Mouse (Mus musculus) frontal cortex, postnatal 14 days (tissue): ENCODE measurements around the gene Gm6096.
A peak's percentile ranks its signal among the peaks of the same experiment; 100 is the strongest.
"Not testable (repeated sequence)": the region's sequence is repeated elsewhere in the genome, so short reads cannot be mapped to it uniquely, and the experiment has no call there.

ENCODE experiments used
- DNase-seq, 2 experiments: peaks; one replicate each; pipeline ENCODE4 v3.0.0; 2022; ENCODE audit warnings: low spot score in 2 of 2

The Gm6096 gene

GRCm38 (mm10) chr7:34250738-34251137 lies at the start of gene Gm6096:
Gm6096 (plus strand) TSS chr7:34251038.
- no peak for DNase-seq

- DNase-seq = not testable (repeated sequence)
These were observed 48.7 kb upstream of the Gm6096 start for GRCm38 (mm10) chr7:34202147-34202546.

GRCm38 (mm10) chr7:34206331-34206730 lies 44.5 kb upstream of the Gm6096 start:
- no peak for DNase-seq

GRCm38 (mm10) chr7:34208027-34208745 lies 42.7 kb upstream of the Gm6096 start:
- DNase-seq = no peak

GRCm38 (mm10) chr7:34213281-34213680 lies 37.6 kb upstream of the Gm6096 start:
- DNase-seq = no peak

GRCm38 (mm10) chr7:34214644-34215043 lies 36.2 kb upstream of the Gm6096 start:
- no peak for DNase-seq

GRCm38 (mm10) chr7:34215481-34215880 lies 35.4 kb upstream of the Gm6096 start:
- no peak for DNase-seq

GRCm38 (mm10) chr7:34216474-34216873 lies 34.4 kb upstream of the Gm6096 start:
- no peak for DNase-seq

GRCm38 (mm10) chr7:34218496-34218895 lies 32.3 kb upstream of the Gm6096 start:
- DNase-seq = no peak

- DNase-seq = no peak
These were observed 29.1 kb upstream of the Gm6096 start for GRCm38 (mm10) chr7:34221594-34222250.

GRCm38 (mm10) chr7:34222340-34222739 lies 28.5 kb upstream of the Gm6096 start:
- DNase-seq = no peak

GRCm38 (mm10) chr7:34224308-34224707 lies 26.5 kb upstream of the Gm6096 start:
- DNase-seq = no peak

GRCm38 (mm10) chr7:34226086-34226485 lies 24.8 kb upstream of the Gm6096 start:
- no peak for DNase-seq

- DNase-seq = no peak
These were observed 24.0 kb upstream of the Gm6096 start for GRCm38 (mm10) chr7:34226846-34227245.

- DNase-seq = no peak
These were observed 22.2 kb upstream of the Gm6096 start for GRCm38 (mm10) chr7:34228641-34229040.

- DNase-seq = no peak
These were observed 21.7 kb upstream of the Gm6096 start for GRCm38 (mm10) chr7:34229153-34229552.

- DNase-seq = peak; percentile 47 to 50
These were observed 21.1 kb upstream of the Gm6096 start for GRCm38 (mm10) chr7:34229691-34230111.

- DNase-seq = peak; percentile 55 to 66
These were observed 20.7 kb upstream of the Gm6096 start, which contains the start of gene Gpi1 for GRCm38 (mm10) chr7:34230116-34230515. Gpi1 (minus strand) TSS chr7:34230336.

GRCm38 (mm10) chr7:34232785-34233725 lies 17.8 kb upstream of the Gm6096 start:
- DNase-seq = no peak

GRCm38 (mm10) chr7:34233909-34234609 lies 16.8 kb upstream of the Gm6096 start:
- DNase-seq = peak; percentile 99 to 100
